Mouse (Mus musculus) inflammation-experienced regulatory T-cells (primary cell): ENCODE measurements around the gene Ptgs1. TPM values are rescaled to one million over a fixed set of nuclear protein-coding genes. Genes with fewer than 3 reads are reported as not detected.

Experiments used
- polyA plus RNA-seq, 2 experiments: library from polyadenylated mRNA; unstranded; fragments of 100-300 nt; shearing (Covaris generic); gene quantifications; one replicate each; pipeline ENCODE4 v1.2.1; 2017

Gene Ptgs1
- polyA plus RNA-seq: 1 to 10 TPM; 2.7 to 2.8 TPM

GRCm38 (mm10) chr2:36230366-36230765 lies at the start of gene Ptgs1:
TSS of gene Ptgs1 (plus strand) at chr2:36230426.

Other genes starting within 250 kb of the Ptgs1 start
- gene Ndufa8, start 181.0 kb upstream of the Ptgs1 start, polyA plus RNA-seq: 100 to 1,000 TPM; 126 to 132 TPM
- gene Morn5, start 181.0 kb upstream of the Ptgs1 start, polyA plus RNA-seq: under 1 TPM in 1 of 2 experiments, not detected in 1; 0.23 TPM
- gene Lhx6, start 125.0 kb upstream of the Ptgs1 start, polyA plus RNA-seq: not detected
- 10 to 100 TPM; 11.3 to 16.3 TPM for gene Mrrf, start 94.0 kb upstream of the Ptgs1 start, polyA plus RNA-seq
- gene Rbm18, start 93.7 kb upstream of the Ptgs1 start, polyA plus RNA-seq: 10 to 100 TPM; 55.4 to 62.0 TPM
- under 1 TPM; 0.17 to 0.27 TPM for gene Olfr338, start 143.1 kb downstream of the Ptgs1 start, polyA plus RNA-seq
- under 1 TPM in 1 of 2 experiments, not detected in 1; 0.56 TPM for gene Olfr339, start 188.5 kb downstream of the Ptgs1 start, polyA plus RNA-seq
- gene Olfr340, start 222.2 kb downstream of the Ptgs1 start, polyA plus RNA-seq: under 1 TPM in 1 of 2 experiments, not detected in 1; 0.17 TPM